ENCODE assay signal across 11 mouse cellular contexts in the genomic region with DNA sequence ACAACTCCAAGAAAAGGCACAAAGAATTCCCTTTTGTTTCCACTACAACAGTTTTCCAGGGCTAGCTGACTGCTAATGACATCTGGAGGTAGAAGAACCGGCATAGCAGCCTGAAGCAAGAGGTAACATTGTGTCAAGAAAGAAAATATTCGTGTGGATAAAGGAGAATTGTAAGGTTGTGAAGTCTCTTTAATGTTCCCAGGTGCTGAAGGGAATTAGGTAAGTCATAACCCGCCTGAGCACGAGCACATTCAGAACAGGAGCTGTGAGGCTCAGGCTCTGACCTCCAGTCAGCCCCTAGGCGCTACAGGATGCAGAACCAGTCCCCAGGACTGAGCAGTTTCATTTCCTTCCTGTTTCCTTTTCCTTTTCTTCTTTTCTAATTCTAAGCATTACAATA.
DNase-seq lines count a peak whose midpoint lies in the region; ATAC-seq and TF ChIP-seq lines count a peak whose summit lies in the region.
"Had no signal": no experiment of that assay in that cellular context is flagged by ENCODE, and none has a peak within 500 bp of the region (broad histone marks: within the 10 kb centered on the region; RNA-seq: fewer than 3 reads in every experiment).

No protein-coding gene starts in this region.

- intact Hi-C loops in heart, postnatal 36 days (cut with DNase I), result no loop called here

- no peak for TF ChIP-seq POLR2A in limb, embryonic 14.5 days (IDR thresholded peaks at IDR 0.05; ENCODE audit: borderline replicate concordance, extremely low read depth, insufficient read depth, insufficient read length)

- no peaks in the 10 kb centered on the region for H3K36me3 ChIP-seq in heart, embryonic 15.5 days
- H3K36me3 ChIP-seq in forebrain, embryonic 15.5 days, result no peaks in the 10 kb centered on the region
- H3K36me3 ChIP-seq in limb, embryonic 14.5 days (ENCODE audit: control insufficient read depth, insufficient read depth, low read length), result no peaks in the 10 kb centered on the region

- no peak overlapping the region for H3K4me3 ChIP-seq in heart, embryonic 15.5 days
- H3K4me3 ChIP-seq in forebrain, embryonic 15.5 days, result no peak overlapping the region
- H3K4me3 ChIP-seq in limb, embryonic 14.5 days (replicated peaks; ENCODE audit: low read length), result no peak overlapping the region
- H3K4me3 ChIP-seq: erythroblast, embryonic 14.5 days had no signal

- no peaks in the 10 kb centered on the region for H3K27me3 ChIP-seq in heart, embryonic 15.5 days
- no peaks in the 10 kb centered on the region for H3K27me3 ChIP-seq in forebrain, embryonic 15.5 days
- H3K27me3 ChIP-seq in limb, embryonic 14.5 days (ENCODE audit: control insufficient read depth, insufficient read depth, low read length), result no peaks in the 10 kb centered on the region

- H3K9ac ChIP-seq in heart, embryonic 15.5 days, result no peak overlapping the region
- H3K9ac ChIP-seq in forebrain, embryonic 15.5 days (replicated peaks), result no peak overlapping the region
- H3K9ac ChIP-seq in limb, embryonic 14.5 days (ENCODE audit: low read depth, low read length, severe bottlenecking), result no peak overlapping the region

- H3K4me1 ChIP-seq in heart, embryonic 15.5 days (replicated peaks), result no peaks in the 10 kb centered on the region; the same call in 1 of the 2 replicates
- H3K4me1 ChIP-seq in forebrain, embryonic 15.5 days, result peaks cover 6% of the 10 kb centered on the region
- peaks cover 8% of the 10 kb centered on the region; the same call in 1 of the 2 replicates for H3K4me1 ChIP-seq in limb, embryonic 14.5 days (ENCODE audit: control insufficient read depth, insufficient read depth, low read length)

- ATAC-seq in heart, embryonic 15.5 days (replicated peaks; ENCODE audit: insufficient number of reproducible peaks, insufficient read depth, low FRiP score, low read depth), result no peak
- ATAC-seq in forebrain, embryonic 15.5 days (replicated peaks), result no peak
- ATAC-seq in limb, embryonic 14.5 days (ENCODE audit: low FRiP score, low read depth), result no peak

- H3K4me2 ChIP-seq in heart, embryonic 15.5 days, result no peak overlapping the region
- H3K4me2 ChIP-seq in forebrain, embryonic 15.5 days (replicated peaks), result no peak overlapping the region
- no peak overlapping the region for H3K4me2 ChIP-seq in limb, embryonic 14.5 days (replicated peaks; ENCODE audit: low read depth, low read length, severe bottlenecking)

- no peak for DNase-seq in heart, postnatal 36 days
- peak; percentile 5 for DNase-seq in R1 (ENCODE audit: low read depth, low spot score)
- DNase-seq in limb, embryonic 14.5 days (ENCODE audit: low spot score), result peak; percentile 5
- DNase-seq in adrenal gland, postnatal 10 days, result no peak
- DNase-seq in gastrocnemius, adult 8-10 months (ENCODE audit: low spot score in 2 of 2), result no peak
- no peak for DNase-seq in right cerebral cortex, postnatal 25 days
- DNase-seq: lung, postnatal 4 days; right cerebral cortex, adult 18-20 months had no signal

- no peaks in the 10 kb centered on the region for H3K9me3 ChIP-seq in heart, embryonic 15.5 days (replicated peaks)
- no peaks in the 10 kb centered on the region for H3K9me3 ChIP-seq in forebrain, embryonic 15.5 days
- no peaks in the 10 kb centered on the region for H3K9me3 ChIP-seq in limb, embryonic 14.5 days (ENCODE audit: control insufficient read depth, low read length)

- peak overlapping the region; percentile 28; the same call in 1 of the 2 replicates for H3K27ac ChIP-seq in heart, embryonic 15.5 days
- peak overlapping the region; percentile 63; the same call in 1 of the 2 replicates for H3K27ac ChIP-seq in forebrain, embryonic 15.5 days (replicated peaks)
- H3K27ac ChIP-seq in limb, embryonic 14.5 days (replicated peaks; ENCODE audit: low read depth, low read length), result no peak overlapping the region; the same call in 1 of the 2 replicates

- 39% methylated on average over 5 of the region's 5 CpGs for WGBS in heart, embryonic 15.5 days
- WGBS in forebrain, embryonic 15.5 days, result 11% methylated on average over 5 of the region's 5 CpGs
- WGBS in limb, embryonic 14.5 days, result 10% methylated on average over 5 of the region's 5 CpGs

Comparison
In these comparisons a context has a peak if more than half of its experiments do, and no peak if none do; other contexts are left out.
1. DNase-seq: peak in R1 (single experiment) and limb, embryonic 14.5 days (single experiment); none in heart, postnatal 36 days (0 of 2), adrenal gland, postnatal 10 days (single experiment), gastrocnemius, adult 8-10 months (0 of 2) and right cerebral cortex, postnatal 25 days (single experiment).